Mouse (Mus musculus): ENCODE measurements at regions not wholly inside any gene's neighbourhood (a gene's known extent, or its start where the extent isn't known, plus 50 kb on each side); places are given as distances from the start of the nearest gene placed in this dataset.
A peak's percentile ranks its signal among the peaks of the same experiment; 100 is the strongest.

DNA sequence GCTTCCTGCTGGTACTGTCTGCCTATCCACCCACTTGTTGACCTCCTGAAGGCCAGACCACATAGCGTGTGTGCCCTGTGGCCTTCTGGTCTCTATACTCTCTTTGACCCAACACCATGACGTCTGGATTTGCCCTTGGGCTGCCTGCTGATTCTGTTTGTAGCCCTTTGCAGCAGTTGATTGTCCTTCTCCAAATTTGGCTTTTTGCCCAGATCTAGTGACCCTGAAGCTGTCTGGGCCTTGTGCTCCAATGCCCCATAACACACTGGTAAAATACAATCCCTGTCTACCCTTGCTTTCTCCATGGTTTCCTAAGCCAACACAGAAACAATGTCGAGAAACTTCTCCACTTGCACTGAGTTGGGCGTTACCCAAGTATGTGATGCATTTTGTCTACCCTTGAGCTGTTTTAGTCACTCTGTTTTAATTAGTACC lies 979.3 kb downstream of the Epha4 start:
- no peak for DNase-seq

DNA sequence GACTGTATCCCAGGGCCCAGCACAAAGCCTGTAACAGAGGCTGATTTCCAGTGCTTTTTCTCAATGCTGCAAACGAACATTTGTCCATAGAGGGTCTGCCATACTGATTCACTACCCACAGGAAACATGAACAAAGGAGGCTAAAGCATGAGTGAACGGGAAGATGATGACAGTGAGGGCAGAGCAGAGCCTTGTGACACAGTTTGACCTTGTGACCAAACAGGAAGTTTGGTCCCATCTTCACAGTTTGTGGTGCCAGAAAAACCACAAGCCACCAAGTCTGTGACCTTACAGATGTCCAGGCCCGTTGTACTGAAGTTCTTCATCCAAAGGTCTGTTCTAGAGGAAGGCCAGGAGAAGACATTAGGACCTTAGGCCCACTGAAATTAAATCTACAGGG lies 974.4 kb downstream of the Epha4 start:
- DNase-seq = no peak

DNA sequence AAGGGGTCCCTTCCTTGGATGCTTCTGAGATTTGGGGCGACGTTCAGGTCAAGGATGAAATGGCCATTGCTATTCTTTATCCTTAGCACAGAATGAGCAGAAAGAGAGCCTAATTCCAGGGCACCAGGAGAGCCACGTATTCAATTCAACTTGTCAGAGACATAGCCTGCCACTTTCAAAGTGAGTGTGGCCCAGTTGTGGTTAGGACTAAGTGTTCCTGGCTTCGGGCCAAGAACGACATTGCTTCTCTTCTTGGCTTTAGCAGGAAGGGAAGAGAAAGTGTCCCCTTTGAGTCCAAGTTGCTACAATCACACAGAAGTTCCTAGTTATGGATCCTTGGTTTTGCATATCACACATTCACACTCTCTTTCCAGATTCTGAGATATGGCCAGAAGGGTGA lies 964.0 kb downstream of the Epha4 start:
- DNase-seq = no peak

DNA sequence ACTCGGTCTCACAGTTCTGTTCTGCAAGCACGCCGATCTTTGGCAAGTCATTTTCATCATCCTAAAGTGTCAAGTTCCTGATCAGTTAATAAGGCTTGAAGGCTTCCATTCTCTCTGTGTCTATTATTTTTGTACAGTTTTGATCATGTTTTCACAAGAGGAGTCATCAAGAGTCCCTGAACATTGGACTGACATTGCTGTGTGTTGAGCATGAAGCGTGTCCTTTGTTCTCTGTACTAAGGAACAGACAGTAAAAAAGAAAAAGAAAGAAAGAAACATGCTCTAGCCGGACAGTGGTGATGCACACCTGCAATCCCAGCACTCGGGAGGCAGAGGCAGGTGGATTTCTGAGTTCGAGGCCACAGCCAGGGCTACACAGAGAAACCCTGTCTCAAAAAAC lies 955.4 kb downstream of the Epha4 start:
- no peak for DNase-seq

DNA sequence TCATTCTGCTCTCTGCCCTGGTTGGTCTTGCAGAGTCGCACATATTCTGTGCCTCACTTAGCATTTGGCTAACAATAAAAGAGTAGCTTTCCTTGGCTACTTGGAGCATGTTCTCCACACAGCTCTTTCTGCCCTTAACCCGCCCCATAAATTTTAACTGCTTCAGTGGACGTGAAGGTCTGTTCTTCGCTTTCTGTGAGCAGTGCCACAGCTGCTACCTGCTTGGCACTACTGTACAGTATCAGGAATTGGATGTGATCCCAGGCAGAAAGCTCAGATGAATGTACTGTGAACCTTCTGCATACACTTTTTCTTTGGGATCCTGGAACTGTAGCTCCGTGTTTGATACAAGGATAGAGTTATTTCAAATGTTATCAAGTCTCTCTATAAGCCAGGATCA lies 939.4 kb downstream of the Epha4 start:
- DNase-seq = no peak

DNA sequence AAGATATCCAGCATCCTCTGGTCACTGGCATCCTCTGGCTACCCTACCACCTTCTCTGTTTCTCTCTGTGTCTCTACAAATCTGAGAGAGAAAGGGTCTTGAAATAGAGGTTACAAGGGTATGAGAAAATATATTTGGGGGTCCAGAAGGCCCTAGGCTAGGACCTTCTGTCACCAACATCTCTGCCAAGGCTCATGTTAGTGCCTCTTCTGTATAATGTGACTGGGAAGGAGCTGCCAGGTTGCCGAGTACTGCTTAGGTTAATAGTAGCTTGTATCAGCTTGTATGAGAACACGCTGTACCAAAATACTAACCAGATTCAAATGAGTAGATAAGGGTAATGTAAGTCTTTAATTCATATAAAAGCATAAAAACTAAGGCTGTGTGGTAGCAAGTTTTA lies 929.0 kb downstream of the Epha4 start:
- no peak for DNase-seq

DNA sequence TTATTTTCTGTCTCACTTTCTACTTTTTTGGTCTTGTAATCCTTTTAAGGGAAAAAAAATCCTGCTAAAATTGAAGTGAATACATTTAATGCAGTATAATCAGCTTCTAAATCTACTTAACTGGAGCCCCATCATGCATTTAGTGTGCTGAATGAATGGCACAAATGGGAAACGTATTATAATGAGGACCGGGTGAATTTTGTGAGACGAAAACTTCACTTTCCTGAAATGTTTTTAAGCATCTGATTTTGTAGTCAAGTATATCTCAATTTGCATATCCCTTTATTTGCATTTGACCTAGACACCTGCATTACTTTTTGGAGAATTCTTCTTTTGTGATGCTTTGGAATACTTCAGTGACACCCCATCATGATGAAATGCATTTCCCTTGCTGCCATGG lies 889.1 kb downstream of the Epha4 start:
- no peak for DNase-seq

DNA sequence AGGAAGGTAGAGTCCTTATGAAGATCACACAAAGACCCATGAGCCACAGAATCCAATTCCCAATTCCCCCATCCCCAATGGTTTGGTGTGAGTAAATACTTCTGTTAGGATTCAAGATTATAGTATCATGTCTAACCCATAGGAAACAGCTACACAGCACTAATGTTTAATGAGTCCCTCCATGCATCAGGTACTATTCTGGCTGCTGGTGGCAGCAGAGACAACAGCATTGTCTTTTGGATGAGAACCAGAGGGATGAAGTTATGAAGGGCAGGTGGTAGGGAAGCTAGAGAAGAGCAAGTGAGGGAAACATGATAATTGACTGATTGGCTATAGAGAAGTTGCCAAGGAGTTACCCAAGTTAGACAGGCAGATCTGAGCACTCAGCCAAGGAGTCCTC lies 885.0 kb downstream of the Epha4 start:
- no peak for DNase-seq

DNA sequence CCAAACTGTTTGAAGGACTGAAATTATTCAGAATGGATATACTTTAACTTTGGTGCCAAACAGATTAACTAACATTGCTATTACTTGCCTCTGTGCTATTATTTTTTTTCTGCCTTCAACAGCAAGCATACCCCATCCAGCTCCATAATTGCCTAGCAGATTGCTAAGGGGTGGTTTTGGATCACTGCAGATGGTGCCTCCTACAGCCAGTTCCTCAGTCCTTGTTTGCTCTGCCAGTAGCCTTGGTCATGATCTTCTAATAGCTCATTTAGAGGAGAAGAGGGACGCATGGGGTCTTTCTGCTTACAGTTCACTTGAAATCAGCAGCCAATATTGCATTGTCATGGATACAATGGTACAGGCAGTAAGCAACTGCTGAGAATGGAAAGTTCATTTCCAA lies 880.8 kb downstream of the Epha4 start:
- no peak for DNase-seq

DNA sequence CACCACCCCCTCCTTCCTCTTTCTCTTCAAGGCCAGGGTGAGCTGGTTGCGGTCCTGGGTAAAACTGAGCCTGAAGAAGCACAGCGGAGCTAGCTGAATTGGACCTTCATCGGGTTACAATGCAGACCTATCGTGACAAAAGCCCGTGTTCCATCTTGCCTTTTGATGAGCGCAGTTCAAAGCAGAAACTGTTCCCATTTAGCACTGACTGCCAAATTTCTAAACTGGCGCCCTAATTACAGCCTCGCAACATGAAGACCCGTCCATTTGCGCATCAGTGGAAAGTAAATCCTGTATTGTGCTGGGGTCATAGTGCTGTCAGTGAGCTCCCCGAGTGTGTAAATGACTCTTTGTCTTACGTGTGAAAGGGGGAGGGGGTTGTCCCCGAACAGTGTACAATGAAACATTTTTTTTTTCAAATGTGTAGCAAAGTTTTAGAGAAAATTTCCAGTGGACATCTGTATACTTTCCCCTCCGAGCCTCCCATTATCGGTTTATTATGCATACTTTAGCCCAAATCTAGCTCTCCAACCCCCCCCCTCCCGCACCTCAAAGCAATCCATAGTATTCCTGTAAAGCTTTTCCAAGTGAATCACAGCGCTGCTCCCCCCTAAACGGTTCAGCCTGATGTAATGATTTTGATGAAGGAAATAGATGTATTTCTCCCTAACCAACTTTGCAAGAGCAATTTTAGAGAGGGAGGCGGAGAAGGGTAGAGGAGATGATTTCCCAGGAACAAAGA lies 877.4 kb downstream of the Epha4 start:
- no peak for DNase-seq

DNA sequence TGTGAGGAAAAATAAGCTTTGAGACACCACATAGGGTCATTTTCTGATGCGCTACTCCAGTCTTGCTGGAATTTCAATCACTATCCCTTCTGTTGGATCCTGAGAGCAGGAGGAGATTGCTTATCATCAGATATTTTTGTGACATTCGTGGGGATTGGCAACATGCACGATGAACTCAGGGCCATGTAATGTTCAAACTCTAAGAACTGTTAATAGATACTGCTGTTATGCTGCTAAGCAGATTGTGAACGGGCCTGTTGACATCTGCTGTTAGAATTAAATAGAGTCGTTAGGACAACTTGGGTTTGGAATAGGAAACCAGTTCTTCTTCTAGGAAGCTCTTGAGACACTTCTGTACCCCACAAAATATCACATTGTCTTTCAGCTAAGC lies 876.9 kb downstream of the Epha4 start:
- DNase-seq = no peak

DNA sequence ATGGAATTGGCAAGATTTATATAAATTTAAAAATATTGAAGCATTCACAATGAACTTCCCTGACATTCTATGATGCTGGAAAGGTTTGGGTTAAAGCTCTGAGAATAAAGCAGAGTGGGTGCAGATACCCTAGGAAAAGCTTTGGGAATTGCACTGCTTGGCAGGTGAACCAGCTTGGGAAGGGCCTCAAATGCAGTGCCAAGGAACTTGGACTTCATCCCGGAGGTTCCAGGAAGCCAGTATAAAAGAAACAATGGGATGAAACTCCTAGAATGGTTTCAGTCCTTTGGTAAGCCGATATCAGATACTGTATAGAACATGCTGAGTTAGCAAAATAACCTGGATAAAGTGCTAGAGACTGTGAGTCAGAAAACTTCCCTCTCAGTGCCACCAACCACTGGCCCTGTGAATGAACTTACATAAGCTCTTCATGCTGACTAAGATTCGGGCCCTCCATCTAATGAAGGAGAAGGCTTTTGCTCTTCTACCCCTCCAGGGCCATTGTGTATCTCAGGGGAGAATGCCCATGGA lies 873.6 kb downstream of the Epha4 start:
- DNase-seq = no peak

DNA sequence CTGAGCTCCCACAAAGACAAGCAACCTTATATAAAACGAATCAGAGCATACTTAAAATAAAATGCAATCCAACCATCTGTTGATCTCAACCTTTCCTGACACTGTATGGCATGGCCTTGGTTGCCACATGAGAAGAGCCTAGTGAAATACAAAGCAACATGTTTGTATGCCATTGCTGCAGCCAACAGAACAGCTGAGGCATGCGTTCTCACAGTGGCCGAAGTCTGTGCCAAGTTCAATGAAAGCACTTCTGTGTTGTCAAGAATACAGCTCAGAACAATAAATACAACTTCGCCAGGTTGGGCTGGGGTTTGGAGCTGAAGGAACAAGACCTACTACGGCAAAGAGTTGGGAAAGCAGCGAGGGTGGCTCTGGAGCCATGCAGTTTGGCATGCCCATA lies 872.2 kb downstream of the Epha4 start:
- DNase-seq = no peak

DNA sequence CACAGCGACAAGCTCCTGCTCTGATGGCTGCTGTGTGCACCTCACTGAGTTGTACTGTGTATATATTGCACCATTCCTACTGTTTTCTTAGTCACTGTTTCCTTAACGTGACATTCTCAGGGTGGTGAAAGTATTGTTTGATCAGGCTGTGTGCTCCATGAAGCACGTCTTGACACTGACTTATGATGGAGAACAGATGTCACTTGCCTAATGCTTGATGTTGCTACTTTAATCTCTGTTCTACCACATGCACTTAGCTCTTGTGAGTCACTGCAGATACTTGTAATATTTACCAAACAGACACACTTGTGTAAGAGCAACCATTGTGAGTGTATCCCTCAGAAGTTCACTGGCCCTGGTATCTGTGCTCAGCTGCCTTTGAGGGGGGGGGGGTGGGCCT lies 870.0 kb downstream of the Epha4 start:
- no peak for DNase-seq

DNA sequence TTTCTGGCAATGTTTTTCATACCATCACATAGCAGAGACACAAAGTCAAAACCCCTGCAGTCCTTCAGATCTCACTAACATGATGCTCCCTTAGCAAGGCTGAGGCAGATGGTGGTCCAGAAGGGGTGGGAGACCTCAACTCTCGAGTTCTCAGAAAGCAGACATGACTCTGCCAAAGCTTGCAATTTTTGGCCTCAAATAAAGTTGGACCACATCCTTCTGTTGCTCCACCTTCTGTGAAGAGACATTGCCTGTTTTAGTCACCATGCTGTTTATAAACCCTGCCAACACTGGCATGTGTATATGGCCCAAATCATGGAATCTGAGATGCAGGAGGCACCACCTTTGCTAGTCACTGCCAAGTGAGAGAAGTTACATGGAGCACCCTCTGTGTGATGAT lies 860.1 kb downstream of the Epha4 start:
- DNase-seq = no peak

DNA sequence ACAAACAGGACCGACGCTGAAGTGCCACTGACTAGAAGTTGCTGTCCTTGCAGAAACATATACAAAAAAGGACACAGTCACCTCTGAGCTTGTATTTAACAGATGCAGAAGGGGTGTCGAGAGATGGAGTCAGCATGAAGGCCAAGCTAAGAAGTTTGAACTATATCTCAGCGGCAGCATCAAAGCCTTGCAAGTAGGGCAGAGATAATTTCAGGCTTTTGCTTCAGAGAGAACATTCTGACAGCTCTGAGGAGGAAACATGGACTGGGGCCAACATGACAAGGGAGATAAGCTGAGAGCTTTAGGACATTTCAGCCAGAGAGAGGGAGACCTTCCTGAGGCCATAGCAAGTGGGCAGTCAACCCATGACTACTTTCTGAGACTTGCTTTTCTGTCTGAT lies 856.7 kb downstream of the Epha4 start:
- no peak for DNase-seq

DNA sequence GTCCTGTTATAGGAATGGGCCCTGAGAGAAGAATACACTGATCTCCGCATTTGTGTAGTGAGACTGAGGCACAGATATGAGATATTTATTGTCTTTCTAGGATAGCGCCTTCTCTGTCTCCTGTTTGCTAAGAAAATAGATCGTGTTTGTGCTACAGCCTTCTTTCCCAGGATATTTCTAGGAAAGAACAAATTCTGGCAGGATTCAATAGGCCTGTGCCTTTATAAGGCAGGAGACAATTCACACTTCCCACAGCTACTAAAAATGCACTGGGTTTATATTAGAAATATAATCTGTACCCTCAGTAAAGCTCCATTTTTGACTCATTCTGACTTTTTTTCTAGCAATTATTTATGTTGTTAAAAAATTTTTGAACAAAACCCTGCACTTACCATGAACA lies 854.7 kb downstream of the Epha4 start:
- no peak for DNase-seq

DNA sequence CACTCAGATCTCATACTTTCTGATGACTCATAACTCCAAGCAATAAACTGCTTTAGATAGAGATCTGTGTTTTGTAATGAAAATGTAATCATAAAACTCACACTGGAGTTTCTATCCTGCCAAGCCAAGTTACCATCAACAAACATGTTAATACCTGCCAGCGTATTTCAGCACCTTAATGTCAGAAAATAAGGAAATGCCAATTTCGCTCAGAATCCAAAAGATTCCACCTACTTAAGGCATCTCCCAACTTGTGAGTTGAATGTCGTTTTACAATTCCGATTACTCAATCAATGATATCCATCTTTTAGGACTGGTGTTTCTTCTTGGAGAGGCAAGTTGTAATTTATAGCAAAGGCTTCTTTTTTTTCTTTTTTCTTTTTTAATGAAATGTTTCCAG lies 850.5 kb downstream of the Epha4 start:
- DNase-seq = no peak

DNA sequence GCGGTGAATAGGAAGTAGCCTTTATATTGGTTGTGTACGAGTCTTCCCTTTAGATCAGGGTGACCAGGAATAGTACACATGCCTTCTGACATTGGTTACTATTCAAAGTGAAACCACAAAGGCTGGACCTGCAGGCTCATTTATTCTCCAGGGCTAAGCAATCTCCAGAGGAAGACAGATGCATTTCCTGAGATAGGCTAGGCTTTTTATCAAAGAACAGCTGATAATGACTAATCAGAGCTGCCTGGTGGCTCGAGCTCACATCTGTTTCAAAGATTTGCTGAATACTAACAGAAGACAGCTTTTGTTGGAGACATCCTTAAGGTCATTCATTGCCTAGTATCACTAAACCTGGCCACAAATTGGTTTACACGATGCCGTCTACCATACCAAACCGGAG lies 838.1 kb downstream of the Epha4 start:
- DNase-seq = no peak

DNA sequence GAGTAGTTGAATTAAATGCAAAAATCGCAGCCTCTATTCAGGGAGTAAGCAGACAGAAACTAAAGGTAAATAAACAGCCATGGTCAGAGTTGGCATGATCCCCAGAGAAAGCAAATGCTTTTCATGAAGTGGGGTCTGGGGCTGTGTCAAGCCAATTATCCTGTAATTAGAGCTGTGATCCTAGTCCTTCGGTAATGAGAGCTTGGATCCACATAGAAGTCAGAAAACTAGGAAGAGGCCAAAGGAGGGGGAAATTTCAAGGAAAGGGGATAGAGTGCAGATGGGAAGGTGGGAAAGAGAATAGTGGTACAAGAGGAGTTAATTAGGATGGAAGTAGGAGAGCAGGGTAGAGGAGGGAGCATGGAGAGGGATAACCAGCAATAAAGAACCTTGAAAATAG lies 809.3 kb downstream of the Epha4 start:
- DNase-seq = no peak

DNA sequence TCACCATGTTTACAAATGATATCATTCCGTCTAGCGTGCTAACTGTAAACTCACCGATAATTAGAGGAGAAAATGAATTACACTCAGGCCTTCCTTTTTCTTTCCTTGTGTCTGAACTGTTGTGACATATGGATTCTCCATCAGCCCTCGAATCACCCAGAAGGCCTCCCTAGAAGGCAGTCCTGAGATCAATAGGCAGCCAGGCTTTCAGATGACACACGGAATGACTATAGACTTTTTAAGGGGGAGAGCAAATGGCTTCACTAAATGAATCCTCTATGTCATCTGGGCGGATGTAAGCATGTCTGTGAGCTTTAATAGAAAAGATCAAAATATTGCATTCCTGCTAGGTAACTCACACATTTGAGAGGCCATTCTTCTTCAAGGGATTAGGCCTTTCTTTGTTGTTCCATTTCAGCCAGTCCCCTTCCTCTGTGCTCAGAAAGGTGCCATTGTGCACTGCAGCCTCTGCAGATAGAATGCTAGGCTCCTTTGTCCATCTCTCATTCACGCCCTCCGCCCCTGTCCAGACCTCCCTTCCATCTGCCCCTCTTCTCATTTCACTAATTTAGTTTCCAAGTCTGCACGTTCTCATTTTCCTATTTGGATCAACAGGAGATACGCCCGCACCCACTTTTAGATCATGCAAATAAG lies 797.1 kb downstream of the Epha4 start:
- DNase-seq = no peak

DNA sequence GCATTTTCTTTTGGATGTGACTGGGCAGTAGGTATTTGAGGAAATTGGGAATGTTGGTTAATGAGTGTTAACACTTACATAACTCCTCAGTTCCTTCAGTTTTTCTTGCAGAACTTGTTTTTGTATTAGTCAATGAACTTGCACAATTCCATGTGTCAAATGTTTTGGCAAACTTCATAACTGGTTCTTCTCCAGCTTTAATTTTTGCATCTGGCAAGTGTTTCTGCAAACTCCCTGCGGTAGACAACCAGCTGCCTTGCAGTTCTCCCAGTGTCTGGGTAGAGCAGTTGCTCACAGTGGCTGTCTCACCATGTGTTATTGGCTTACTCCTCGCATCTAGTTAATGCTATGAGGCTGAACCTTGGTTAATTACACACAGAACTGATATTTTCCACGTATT lies 790.4 kb downstream of the Epha4 start:
- DNase-seq = no peak

DNA sequence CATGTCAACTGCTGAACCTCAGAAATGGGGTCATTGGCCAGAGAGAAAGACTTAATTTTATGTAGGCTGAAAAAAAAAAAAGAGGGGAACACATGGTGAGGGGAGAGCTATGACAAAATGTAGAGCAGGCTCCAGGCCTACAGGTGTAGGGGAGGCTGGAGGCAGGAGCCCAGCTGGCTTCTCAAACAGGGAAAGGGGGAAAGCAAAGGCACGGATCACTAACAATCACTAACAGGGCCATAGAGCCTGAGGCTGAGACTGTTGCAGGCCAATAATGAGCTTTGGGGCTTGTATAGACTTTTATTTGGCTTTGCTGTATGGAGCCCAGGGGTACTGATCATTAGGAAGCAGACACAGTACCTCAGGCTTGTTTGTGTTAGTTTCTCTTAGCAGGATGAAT lies 777.9 kb downstream of the Epha4 start:
- DNase-seq = peak; percentile 7

DNA sequence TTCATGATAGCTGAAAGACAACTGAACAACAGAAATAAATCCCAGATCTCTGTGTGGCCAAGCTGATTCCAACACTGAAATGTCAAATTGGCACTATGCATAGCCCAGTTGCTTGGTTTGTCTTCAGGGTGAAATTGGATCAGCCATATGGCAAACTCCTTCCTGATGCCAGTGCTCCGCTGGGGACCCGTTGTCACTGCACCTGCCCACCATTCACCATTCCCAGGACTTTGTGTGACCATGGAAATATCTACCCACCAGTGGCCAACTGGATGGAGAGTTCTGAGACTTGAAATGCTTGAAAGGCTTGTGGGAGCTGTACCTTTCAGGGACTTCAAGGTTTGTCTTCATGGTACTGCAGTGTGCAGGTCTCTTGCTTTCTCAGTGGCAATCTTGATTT lies 777.2 kb downstream of the Epha4 start:
- peak; percentile 85 for DNase-seq

DNA sequence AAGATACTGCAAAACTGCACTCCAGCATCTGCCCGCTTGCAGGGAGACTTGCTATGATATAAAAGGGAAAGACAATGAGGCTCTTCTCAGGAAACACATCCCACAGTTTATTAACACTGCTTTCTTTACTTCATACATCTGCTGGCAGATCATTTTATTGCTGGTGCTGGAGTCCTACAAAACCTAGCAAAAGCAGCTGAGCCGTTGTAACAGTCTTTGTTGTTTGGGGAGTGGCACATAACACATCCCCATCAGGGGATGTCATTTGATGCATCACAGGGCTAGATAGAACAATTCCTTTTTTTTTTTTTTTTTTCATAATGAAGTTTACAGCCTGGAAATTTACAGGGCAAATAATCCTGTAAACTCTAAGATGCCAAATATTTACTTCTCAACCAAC lies 742.2 kb downstream of the Epha4 start:
- DNase-seq = no peak

Data from cerebellum, adult 11 months (tissue).